In the genomic region with DNA sequence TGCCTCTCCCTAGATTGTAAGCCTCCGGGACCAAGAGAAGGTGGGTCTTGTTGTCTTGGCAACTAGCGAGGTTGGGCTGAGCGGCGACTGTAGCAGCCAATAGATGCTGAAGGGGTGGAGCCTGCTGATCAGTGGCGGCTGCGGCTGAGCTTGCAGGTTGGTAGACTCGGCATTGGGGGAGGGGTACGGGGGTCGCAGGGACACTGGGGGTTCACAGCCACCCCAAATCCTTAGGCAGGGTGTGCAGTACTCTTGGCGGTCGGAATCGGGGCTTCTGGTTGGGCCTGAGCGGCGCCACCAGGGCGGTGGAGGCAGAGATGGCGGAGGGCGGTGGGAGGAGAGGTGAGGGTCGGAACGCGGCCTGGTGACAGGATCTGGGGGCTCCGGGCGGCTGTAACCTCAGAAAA, we compare ENCODE assay signal across 2 mouse cellular contexts.
TF ChIP-seq lines count a peak whose summit lies in the region.

No protein-coding gene starts in this region.

TF ChIP-seq in C2C12, 6 proteins besides CTCF, POLR2A, EP300 and RAD21:
- TF ChIP-seq MYOG (IDR thresholded peaks at IDR 0.05; ENCODE audit: control insufficient read depth, extremely low read depth, insufficient read length) (no peak), MAX (IDR thresholded peaks at IDR 0.05) (no peak), FOSL1 (IDR thresholded peaks at IDR 0.05; ENCODE audit: insufficient read depth, low read length, poor library complexity, severe bottlenecking) (no peak), MYOD1 (IDR thresholded peaks at IDR 0.05; ENCODE audit: control insufficient read depth, insufficient read length, low read depth) (no peak), USF1 (IDR thresholded peaks at IDR 0.05; ENCODE audit: low read depth) (no peak), CEBPB (IDR thresholded peaks at IDR 0.05; ENCODE audit: low read depth) (no peak)

TF ChIP-seq in myocyte, 11 proteins besides CTCF, POLR2A, EP300 and RAD21:
- TF ChIP-seq TCF3 (IDR thresholded peaks at IDR 0.05; ENCODE audit: insufficient read length, low read depth), result no peak
- peak; percentile 60 for TF ChIP-seq POLR2AphosphoS2 (IDR thresholded peaks at IDR 0.05; ENCODE audit: insufficient read length, low read depth)
